Mouse (Mus musculus) lung, postnatal 0 days (tissue): ENCODE measurements around the gene Akap1. TPM values are rescaled to one million over a fixed set of nuclear protein-coding genes. Genes with fewer than 3 reads are reported as not detected.

Experiments
- ATAC-seq: fragments of 200-750 bp; cut with Nextera tagmentation; 2 replicates; pipeline ENCODE4 v1.8.0; 2017; ENCODE audit warnings: moderate library complexity
- DNase-seq: peaks from one replicate; pipeline ENCODE4 v3.0.0-alpha.2; 2016; ENCODE audit warnings: low spot score
- H3K27ac ChIP-seq: fragments of 300-500 bp; sonication (generic); 2 replicates; pipeline ENCODE4 v1.5.1; 2014; ENCODE audit warnings: antibody characterized with exemption, mild to moderate bottlenecking, low read length, mixed read lengths
- H3K27me3 ChIP-seq: fragments of 300-500 bp; sonication (generic); replicated peaks from 2 replicates; pipeline ENCODE4 v1.6.1; 2014; ENCODE audit warnings: low read length, mixed read lengths; ENCODE audit not compliant: insufficient read depth
- H3K36me3 ChIP-seq: fragments of 300-500 bp; sonication (generic); 2 replicates; pipeline ENCODE4 v1.6.1; 2014; ENCODE audit warnings: low read length, mixed read lengths; ENCODE audit not compliant: insufficient read depth
- H3K4me1 ChIP-seq: fragments of 300-500 bp; sonication (generic); 2 replicates; pipeline ENCODE4 v1.6.1; 2014; ENCODE audit warnings: antibody characterized with exemption, low read depth, low read length, mixed read lengths; ENCODE audit not compliant: insufficient read depth
- H3K4me2 ChIP-seq: fragments of 300-500 bp; sonication (generic); replicated peaks from 2 replicates; pipeline ENCODE4 v1.6.1; 2014; ENCODE audit warnings: low read depth, mild to moderate bottlenecking, low read length, moderate library complexity, mixed read lengths
- H3K4me3 ChIP-seq: fragments of 300-500 bp; sonication (generic); 2 replicates; pipeline ENCODE4 v1.5.1; 2014; ENCODE audit warnings: low read depth, low read length
- H3K9ac ChIP-seq: fragments of 300-500 bp; sonication (generic); replicated peaks from 2 replicates; pipeline ENCODE4 v1.6.1; 2014; ENCODE audit warnings: low read depth, mild to moderate bottlenecking
- H3K9me3 ChIP-seq: fragments of 300-500 bp; sonication (generic); 2 replicates; pipeline ENCODE4 v1.6.1; 2016; ENCODE audit warnings: low read length, mixed read lengths
- CTCF ChIP-seq: IDR thresholded peaks from 2 replicates; pipeline ENCODE4 v1.5.1; 2016; ENCODE audit warnings: antibody characterized with exemption, mild to moderate bottlenecking
- EP300 ChIP-seq: IDR thresholded peaks from 2 replicates; pipeline ENCODE4 v1.6.1; 2016; ENCODE audit warnings: antibody characterized with exemption, mild to moderate bottlenecking, control low read depth
- WGBS: fragments of 180-500 bp; shearing (Covaris S2); extraction: QIAGEN DNeasy Blood & Tissue Kit; methylation state at CpG from one replicate; pipeline ENCODE4 v1.1.7; 2014; 5-methylcytosine and 5-hydroxymethylcytosine counted together
- polyA plus RNA-seq: library from polyadenylated mRNA; unstranded; fragments of >200 nt; fragmentation: Nextera tagmentation; extraction: Ambion mirVana; gene quantifications from 2 replicates; pipeline ENCODE4 v1.2.1, GENCODE M21; 2015

Akap1 gene
- polyA plus RNA-seq, 1 experiment from 2014 or later: 13.5 TPM

DNA sequence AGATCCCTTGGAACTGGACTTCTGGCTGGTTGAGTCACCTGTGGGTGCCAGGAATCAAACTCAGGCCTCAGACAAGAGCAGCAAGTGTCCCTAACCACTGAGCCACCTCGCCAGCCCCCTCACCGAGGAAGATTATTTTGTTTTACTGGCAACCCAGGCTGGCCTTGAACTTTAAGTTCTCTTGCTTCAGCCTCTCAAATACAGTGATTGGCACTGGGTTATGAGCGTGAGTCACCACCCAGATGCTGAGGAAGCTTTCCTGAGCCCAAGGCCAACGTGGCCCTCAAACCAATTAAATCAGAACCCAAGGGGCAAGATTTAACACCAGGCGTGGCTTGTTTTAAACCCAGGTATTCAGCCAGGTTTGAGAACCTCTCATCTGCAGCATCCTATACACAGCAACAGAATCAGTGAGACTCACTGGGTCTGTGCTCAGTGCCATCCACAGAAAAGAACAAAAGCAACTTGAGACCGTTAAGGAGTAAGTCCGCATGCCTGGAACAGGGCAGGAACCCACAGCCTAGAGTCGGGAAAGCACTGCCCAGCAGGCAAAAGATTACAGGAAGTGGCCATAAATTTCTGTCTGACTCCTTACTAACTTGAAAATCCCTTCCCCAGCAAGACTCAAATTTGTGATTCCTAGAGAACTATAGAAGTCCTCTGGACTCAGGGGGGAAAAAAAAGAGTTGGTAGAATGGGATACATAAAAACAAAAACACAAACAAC, 16.9 kb downstream of the Akap1 start:
- Histone ChIP-seq H3K4me3 (no peak overlapping the region), H3K4me2 (no peak overlapping the region), H3K36me3 (peaks cover 3% of the 10 kb centered on the region; the same call in 1 of the 2 replicates), H3K27me3 (no peaks in the 10 kb centered on the region), H3K27ac (no peak overlapping the region), H3K4me1 (peaks cover 12% of the 10 kb centered on the region; the same call in 1 of the 2 replicates), H3K9me3 (no peaks in the 10 kb centered on the region), H3K9ac (no peak overlapping the region)
- TF ChIP-seq EP300 (no peak), CTCF (no peak)
- DNase-seq (no peak), ATAC-seq (no peak)
- WGBS: 65% methylated on average over 8 of the region's 8 CpGs

DNA sequence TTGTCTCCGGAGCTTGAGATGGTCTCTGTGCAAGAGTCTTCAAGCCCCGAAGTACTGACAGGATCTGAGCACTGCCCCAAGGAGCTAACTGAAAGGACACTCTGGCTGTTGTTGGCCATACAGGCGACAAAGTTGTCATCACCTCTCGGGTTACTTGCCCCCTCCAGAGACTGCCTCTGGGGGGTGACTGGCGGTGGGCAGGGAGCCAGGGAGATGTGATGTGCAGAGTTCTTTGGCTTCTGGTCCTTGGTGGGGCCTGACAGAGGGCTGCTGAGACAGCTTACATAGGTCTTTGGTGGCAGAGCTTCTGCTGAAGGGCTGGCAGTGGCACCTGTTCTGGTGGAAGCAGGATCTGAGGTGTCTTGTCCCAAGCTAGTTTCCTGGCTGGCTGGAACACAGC, 20.0 kb downstream of the Akap1 start:
- no peak overlapping the region for H3K4me2 ChIP-seq
- no peak for DNase-seq

DNA sequence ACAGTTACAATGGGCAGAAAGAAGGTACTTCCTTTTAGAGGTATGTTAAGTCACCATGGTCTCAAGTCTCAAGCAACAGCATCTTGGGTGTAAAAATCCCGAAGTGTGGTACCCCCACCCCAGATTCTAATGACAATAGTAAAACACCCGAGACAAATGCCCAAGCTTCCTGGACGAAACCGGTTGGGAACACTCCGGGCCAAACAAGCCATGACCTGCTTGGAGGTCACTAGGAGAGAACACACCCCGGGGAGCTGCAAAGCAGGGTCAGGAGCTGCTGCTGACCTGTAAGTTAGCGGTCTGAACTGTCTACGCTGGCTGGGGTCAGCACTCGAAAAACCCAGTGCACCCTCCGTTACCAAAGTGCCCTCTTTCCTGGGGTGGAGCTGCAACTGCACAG, 21.1 kb downstream of the Akap1 start:
- peaks cover 2% of the 10 kb centered on the region; the same call in 1 of the 2 replicates for H3K4me1 ChIP-seq
- no peak for ATAC-seq
- no peak overlapping the region for H3K27ac ChIP-seq
- no peak overlapping the region for H3K4me2 ChIP-seq
- no peaks in the 10 kb centered on the region for H3K27me3 ChIP-seq
- H3K4me3 ChIP-seq: no peak overlapping the region
- 89% methylated on average over 10 of the region's 10 CpGs for WGBS
- TF ChIP-seq CTCF: no peak
- TF ChIP-seq EP300: no peak
- H3K9ac ChIP-seq: no peak overlapping the region
- H3K9me3 ChIP-seq: no peaks in the 10 kb centered on the region
- DNase-seq: no peak
- peaks cover 3% of the 10 kb centered on the region; the same call in 1 of the 2 replicates for H3K36me3 ChIP-seq

More for the DNA sequence above, 20.0 kb downstream of the Akap1 start:
- H3K9me3 ChIP-seq: no peaks in the 10 kb centered on the region
- H3K27me3 ChIP-seq: no peaks in the 10 kb centered on the region
- TF ChIP-seq CTCF: no peak
- TF ChIP-seq EP300: no peak
- 77% methylated on average over 5 of the region's 5 CpGs for WGBS
- peaks cover 3% of the 10 kb centered on the region; the same call in 1 of the 2 replicates for H3K36me3 ChIP-seq
- ATAC-seq: no peak
- H3K4me3 ChIP-seq: no peak overlapping the region
- no peak overlapping the region for H3K9ac ChIP-seq
- peaks cover 12% of the 10 kb centered on the region; the same call in 1 of the 2 replicates for H3K4me1 ChIP-seq
- H3K27ac ChIP-seq: no peak overlapping the region

DNA sequence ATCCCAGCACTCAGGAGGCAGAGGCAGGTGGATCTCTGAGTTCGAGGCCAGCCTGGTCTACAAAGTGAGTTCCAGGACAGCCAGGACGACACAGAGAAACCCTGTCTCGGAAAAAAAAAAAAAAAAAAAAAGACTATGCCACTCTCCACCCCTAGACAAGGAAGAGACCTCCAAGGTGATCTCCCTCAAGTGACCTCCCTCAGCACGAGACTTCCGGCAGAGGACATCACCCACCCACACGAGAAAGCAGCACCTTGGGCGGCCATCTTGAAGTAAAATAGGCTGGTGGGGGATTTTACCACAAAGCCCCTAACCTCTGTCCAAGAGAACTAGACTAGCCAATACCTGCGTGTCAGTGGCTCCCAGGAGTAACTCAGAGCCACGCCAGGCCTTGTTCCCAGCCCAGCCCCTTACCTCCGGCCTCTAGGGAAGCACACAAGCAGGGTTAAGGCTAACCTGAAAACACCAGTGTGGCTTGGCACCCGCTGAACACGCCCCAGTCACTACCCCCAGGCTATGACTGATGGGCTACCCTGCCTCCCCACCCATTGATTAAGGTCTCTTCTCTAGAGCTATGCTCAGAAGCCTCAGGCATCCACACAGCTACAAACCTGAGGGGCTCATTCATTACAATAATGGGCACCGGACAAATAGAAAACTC, 21.9 kb downstream of the Akap1 start:
- peaks cover 4% of the 10 kb centered on the region; the same call in 1 of the 2 replicates for H3K36me3 ChIP-seq
- no peak overlapping the region for H3K9ac ChIP-seq
- 91% methylated on average over 11 of the region's 13 CpGs for WGBS
- DNase-seq (no peak), ATAC-seq (no peak)
- no peak overlapping the region for H3K4me2 ChIP-seq
- H3K27ac ChIP-seq: no peak overlapping the region
- H3K9me3 ChIP-seq: no peaks in the 10 kb centered on the region
- H3K4me1 ChIP-seq: no peaks in the 10 kb centered on the region
- H3K27me3 ChIP-seq: no peaks in the 10 kb centered on the region
- H3K4me3 ChIP-seq: no peak overlapping the region
- TF ChIP-seq CTCF: no peak
- no peak for TF ChIP-seq EP300

DNA sequence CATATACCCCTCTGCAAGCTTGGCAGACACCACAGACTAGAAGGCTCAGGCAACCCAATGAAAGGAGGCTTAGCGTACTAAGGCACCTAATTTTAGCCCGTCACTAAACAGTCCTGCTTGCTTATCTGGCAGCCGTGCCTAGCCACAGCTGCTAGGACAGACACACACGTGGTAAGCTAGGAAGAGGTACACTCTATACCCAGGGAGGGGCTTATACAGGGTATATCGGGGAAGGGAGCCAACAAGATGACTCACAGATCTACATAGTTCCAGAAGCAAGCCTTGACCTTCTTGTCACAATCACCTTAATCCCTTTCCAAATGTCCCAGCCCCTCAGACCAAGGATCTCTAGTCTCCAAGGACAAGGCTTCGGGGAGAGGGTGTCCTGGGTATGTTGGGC, 23.0 kb downstream of the Akap1 start:
- TF ChIP-seq CTCF (no peak), EP300 (no peak)
- Histone ChIP-seq H3K27me3 (no peaks in the 10 kb centered on the region), H3K9ac (no peak overlapping the region), H3K4me2 (no peak overlapping the region), H3K4me1 (no peaks in the 10 kb centered on the region), H3K27ac (no peak overlapping the region), H3K9me3 (no peaks in the 10 kb centered on the region), H3K4me3 (no peak overlapping the region), H3K36me3 (peaks cover 13% of the 10 kb centered on the region; the same call in 1 of the 2 replicates)
- ATAC-seq (peak; percentile 75), DNase-seq (peak; percentile 60)
- 42% methylated on average over 6 of the region's 6 CpGs for WGBS

GRCm38 (mm10) chr11:88840724-88841350, 23.5 kb downstream of the Akap1 start:
- Histone ChIP-seq H3K36me3 (peaks cover 13% of the 10 kb centered on the region; the same call in 1 of the 2 replicates), H3K9me3 (no peaks in the 10 kb centered on the region), H3K4me3 (no peak overlapping the region), H3K4me1 (no peaks in the 10 kb centered on the region), H3K9ac (no peak overlapping the region), H3K27me3 (no peaks in the 10 kb centered on the region), H3K27ac (no peak overlapping the region), H3K4me2 (no peak overlapping the region)
- ATAC-seq (no peak), DNase-seq (no peak)
- no peak for TF ChIP-seq CTCF
- TF ChIP-seq EP300: no peak
- 85% methylated on average over 10 of the region's 10 CpGs for WGBS
